Mouse (Mus musculus): Measurements from ENCODE around the gene Gm11027. TPM values are rescaled to one million over a fixed set of nuclear protein-coding genes. Genes with fewer than 3 reads are reported as not detected.
"Not testable (repeated sequence)": the region's sequence is repeated elsewhere in the genome, so short reads cannot be mapped to it uniquely, and the experiment has no call there.

Gm11027 gene
- total RNA-seq (2014; fragmentation: Nextera tagmentation) (not detected in 2 replicates), total RNA-seq (2017) (not detected in 2 replicates)

GRCm38 (mm10) chr12:116275086-116275485 lies at the start of gene Gm11027:
Gene Gm11027 (plus strand): TSS chr12:116275386.
- ATAC-seq (replicated peaks; ENCODE audit: low FRiP score, low TSS enrichment, poor library complexity, severe bottlenecking), result not testable (repeated sequence)

GRCm38 (mm10) chr12:116226289-116227057 lies 48.7 kb upstream of the Gm11027 start:
- ATAC-seq (replicated peaks; ENCODE audit: low FRiP score, low TSS enrichment, poor library complexity, severe bottlenecking), result no peak

- ATAC-seq (replicated peaks; ENCODE audit: low FRiP score, low TSS enrichment, poor library complexity, severe bottlenecking), result no peak
These were observed 45.7 kb upstream of the Gm11027 start for GRCm38 (mm10) chr12:116229451-116229850.

GRCm38 (mm10) chr12:116231612-116232011 lies 43.6 kb upstream of the Gm11027 start:
- ATAC-seq (replicated peaks; ENCODE audit: low FRiP score, low TSS enrichment, poor library complexity, severe bottlenecking), result no peak

- no peak for ATAC-seq (replicated peaks; ENCODE audit: low FRiP score, low TSS enrichment, poor library complexity, severe bottlenecking)
These were observed 43.1 kb upstream of the Gm11027 start for GRCm38 (mm10) chr12:116232061-116232460.

- ATAC-seq (replicated peaks; ENCODE audit: low FRiP score, low TSS enrichment, poor library complexity, severe bottlenecking), result peak; percentile 77
These were observed 39.8 kb upstream of the Gm11027 start for GRCm38 (mm10) chr12:116235356-116235755.

GRCm38 (mm10) chr12:116236658-116237057 lies 38.5 kb upstream of the Gm11027 start:
- ATAC-seq (replicated peaks; ENCODE audit: low FRiP score, low TSS enrichment, poor library complexity, severe bottlenecking), result no peak

- ATAC-seq (replicated peaks; ENCODE audit: low FRiP score, low TSS enrichment, poor library complexity, severe bottlenecking), result no peak
These were observed 36.8 kb upstream of the Gm11027 start for GRCm38 (mm10) chr12:116238370-116238769.

- ATAC-seq (replicated peaks; ENCODE audit: low FRiP score, low TSS enrichment, poor library complexity, severe bottlenecking), result no peak
These were observed 36.4 kb upstream of the Gm11027 start for GRCm38 (mm10) chr12:116238803-116239202.

GRCm38 (mm10) chr12:116244601-116245000 lies 30.6 kb upstream of the Gm11027 start:
- ATAC-seq (replicated peaks; ENCODE audit: low FRiP score, low TSS enrichment, poor library complexity, severe bottlenecking), result no peak

GRCm38 (mm10) chr12:116254652-116255051 lies 20.5 kb upstream of the Gm11027 start:
- no peak for ATAC-seq (replicated peaks; ENCODE audit: low FRiP score, low TSS enrichment, poor library complexity, severe bottlenecking)

- peak; percentile 94 for ATAC-seq (replicated peaks; ENCODE audit: low FRiP score, low TSS enrichment, poor library complexity, severe bottlenecking)
These were observed 19.6 kb upstream of the Gm11027 start for GRCm38 (mm10) chr12:116255636-116256035.

GRCm38 (mm10) chr12:116258321-116258720 lies 16.9 kb upstream of the Gm11027 start:
- ATAC-seq (replicated peaks; ENCODE audit: low FRiP score, low TSS enrichment, poor library complexity, severe bottlenecking), result no peak

GRCm38 (mm10) chr12:116262555-116263341 lies 12.4 kb upstream of the Gm11027 start, which contains the start of gene Wdr60:
Gene Wdr60 (minus strand): TSS chr12:116263022.
- peak; percentile 83 for ATAC-seq (replicated peaks; ENCODE audit: low FRiP score, low TSS enrichment, poor library complexity, severe bottlenecking)

GRCm38 (mm10) chr12:116264756-116265155 lies 10.4 kb upstream of the Gm11027 start:
- ATAC-seq (replicated peaks; ENCODE audit: low FRiP score, low TSS enrichment, poor library complexity, severe bottlenecking), result peak; percentile 52

- peak; percentile 74 for ATAC-seq (replicated peaks; ENCODE audit: low FRiP score, low TSS enrichment, poor library complexity, severe bottlenecking)
These were observed 9.9 kb upstream of the Gm11027 start for GRCm38 (mm10) chr12:116265275-116265674.

- ATAC-seq (replicated peaks; ENCODE audit: low FRiP score, low TSS enrichment, poor library complexity, severe bottlenecking), result peak; percentile 66
These were observed 5.7 kb upstream of the Gm11027 start for GRCm38 (mm10) chr12:116269450-116269849.

GRCm38 (mm10) chr12:116270538-116270937 lies 4.6 kb upstream of the Gm11027 start:
- ATAC-seq (replicated peaks; ENCODE audit: low FRiP score, low TSS enrichment, poor library complexity, severe bottlenecking), result no peak

- no peak for ATAC-seq (replicated peaks; ENCODE audit: low FRiP score, low TSS enrichment, poor library complexity, severe bottlenecking)
These were observed 4.1 kb upstream of the Gm11027 start for GRCm38 (mm10) chr12:116271071-116271470.

GRCm38 (mm10) chr12:116273733-116274132 lies 1.5 kb upstream of the Gm11027 start:
- ATAC-seq (replicated peaks; ENCODE audit: low FRiP score, low TSS enrichment, poor library complexity, severe bottlenecking), result no peak

Measured in megakaryocyte-erythroid progenitor cell, adult 5-6 weeks (primary cell).